Mouse (Mus musculus) E14TG2a.4 (cell line): ENCODE data around the gene Emg1.

Experiments
- CTCF ChIP-seq: conservative IDR thresholded peaks from 2 replicates; pipeline ENCODE4 v1.5.1; 2014; ENCODE audit warnings: low read length
- NANOG ChIP-seq: IDR thresholded peaks from 2 replicates; pipeline ENCODE4 v1.6.1; 2014; ENCODE audit warnings: borderline replicate concordance, low read length, mixed read lengths
- POU5F1 ChIP-seq: IDR thresholded peaks from 2 replicates; pipeline ENCODE4 v1.6.1; 2014; ENCODE audit warnings: low read length, borderline replicate concordance

GRCm38 (mm10) chr6:124704417-124704816, 7.6 kb downstream of the Emg1 start:
- TF ChIP-seq NANOG (no peak), CTCF (no peak), POU5F1 (no peak)
